Mouse (Mus musculus) midbrain, embryonic 14.5 days (tissue): ENCODE measurements around the gene Ywhaq. TPM values are rescaled to one million over a fixed set of nuclear protein-coding genes. Genes with fewer than 3 reads are reported as not detected.

Source experiments
- polyA plus RNA-seq: library from polyadenylated mRNA; unstranded; fragments of >200 nt; fragmentation: Nextera tagmentation; extraction: Ambion mirVana; gene quantifications from 2 replicates; pipeline ENCODE4 v1.2.1, GENCODE M21; 2014

Gene Ywhaq
- polyA plus RNA-seq, 1 experiment from 2014 or later, result 1,390 TPM

Other genes starting within 250 kb of the Ywhaq start
- gene Cpsf3, start 132.2 kb downstream of the Ywhaq start, polyA plus RNA-seq, result 91.9 and 107 TPM in 2 replicates
- 40.8 and 42.4 TPM in 2 replicates for gene Itgb1bp1, start 131.4 kb downstream of the Ywhaq start, polyA plus RNA-seq
- gene Iah1, start 101.2 kb downstream of the Ywhaq start, polyA plus RNA-seq, result 34.1 and 40.1 TPM in 2 replicates
- gene Adam17, start 44.0 kb downstream of the Ywhaq start, polyA plus RNA-seq, result 14.0 and 22.4 TPM in 2 replicates